Mouse (Mus musculus) c-Kit-positive CD71-positive TER-119-negative erythroid progenitor cells, embryonic 14.5 days (primary cell): Measurements from ENCODE around the gene Ankrd11.
"Not testable (repeated sequence)": the region's sequence is repeated elsewhere in the genome, so short reads cannot be mapped to it uniquely, and the experiment has no call there.

Experiments used
- DNase-seq: peaks from one replicate; pipeline ENCODE4 v3.0.0-alpha.2; 2013; ENCODE audit warnings: low read depth

Ankrd11 gene

DNA sequence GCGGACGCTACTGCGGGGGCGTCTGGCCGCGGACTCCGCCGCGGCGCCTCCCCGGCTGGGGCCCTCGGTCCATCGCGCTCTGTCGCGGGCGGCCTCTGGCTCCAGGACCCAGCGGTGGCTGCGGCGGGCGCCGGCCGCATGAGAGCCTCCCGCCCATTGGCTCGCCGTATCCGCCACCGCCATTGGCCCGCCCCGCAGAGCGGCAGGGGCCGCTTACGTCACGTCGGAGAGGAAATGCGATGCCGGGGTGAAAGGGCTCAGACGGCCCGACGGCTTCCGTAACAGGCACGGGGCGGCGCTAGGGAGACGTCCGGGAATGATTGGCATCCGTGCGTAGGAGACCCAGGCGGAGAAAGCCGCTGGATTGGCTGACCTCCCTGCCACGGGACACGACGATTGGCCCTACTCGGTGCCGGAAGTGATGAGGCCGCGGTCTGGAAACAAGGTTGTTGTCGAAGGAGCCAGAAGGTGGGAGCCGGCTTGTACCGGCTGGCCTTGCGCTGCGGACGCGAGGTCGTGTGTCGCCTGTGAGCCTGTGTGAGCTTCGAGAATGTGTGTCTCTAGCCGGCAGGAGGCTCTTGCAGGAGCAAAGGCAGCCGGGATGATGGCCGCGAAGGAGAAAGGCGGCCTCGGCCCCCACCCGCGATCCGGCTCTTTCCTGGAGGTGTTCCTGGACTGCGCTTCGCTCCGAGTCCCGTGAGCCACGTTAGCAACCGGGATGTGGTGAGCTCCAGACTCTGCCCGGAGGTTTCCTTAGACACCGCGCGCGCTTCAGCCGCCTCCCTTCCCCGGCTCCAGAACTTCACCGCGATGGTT, at the start of gene Ankrd11:
TSS of gene Ankrd11 (minus strand) at position 120 of the 816 bp plus-strand sequence.
- DNase-seq, result peak; percentile 99

DNA sequence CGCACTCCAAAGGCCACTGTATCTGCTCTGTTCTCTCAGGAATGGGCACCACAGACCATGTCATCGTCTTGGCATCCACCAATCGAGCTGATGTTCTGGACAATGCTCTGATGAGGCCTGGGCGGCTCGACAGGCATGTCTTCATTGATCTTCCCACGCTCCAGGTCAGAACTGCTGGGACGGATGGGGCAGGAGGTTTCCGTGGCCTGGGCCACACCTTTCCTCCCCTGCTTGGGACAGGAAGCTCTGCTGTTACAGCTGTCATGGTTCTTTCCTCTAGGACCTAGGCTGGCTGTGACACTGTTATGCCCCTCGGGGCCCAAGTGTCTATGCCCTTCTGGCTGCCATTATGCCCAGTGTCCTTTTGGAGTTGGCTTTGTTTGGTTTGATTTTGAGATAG, 45.2 kb upstream of the Ankrd11 start:
- no peak for DNase-seq

GRCm38 (mm10) chr8:123083610-123084009, 41.5 kb upstream of the Ankrd11 start:
- no peak for DNase-seq

DNA sequence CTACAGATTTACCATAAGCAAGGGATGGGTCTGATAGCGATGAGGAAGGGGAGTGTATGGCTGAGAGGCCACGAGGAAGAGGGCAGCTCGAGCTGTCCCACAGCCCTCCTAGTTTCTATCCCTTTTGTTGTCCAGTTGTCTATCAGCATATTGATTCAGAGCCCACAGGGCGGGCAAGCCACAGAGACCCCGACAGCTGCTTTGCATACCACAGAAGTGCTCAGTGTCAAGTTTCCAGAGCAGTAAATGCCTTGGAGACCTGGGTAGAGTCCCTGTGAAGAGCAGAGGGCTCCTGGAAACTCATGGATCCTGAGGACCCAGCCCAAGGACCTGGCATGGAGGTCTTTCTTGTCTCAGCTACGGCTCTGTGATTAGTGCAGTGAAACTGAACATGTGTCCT, 40.9 kb upstream of the Ankrd11 start:
- DNase-seq, result no peak

DNA sequence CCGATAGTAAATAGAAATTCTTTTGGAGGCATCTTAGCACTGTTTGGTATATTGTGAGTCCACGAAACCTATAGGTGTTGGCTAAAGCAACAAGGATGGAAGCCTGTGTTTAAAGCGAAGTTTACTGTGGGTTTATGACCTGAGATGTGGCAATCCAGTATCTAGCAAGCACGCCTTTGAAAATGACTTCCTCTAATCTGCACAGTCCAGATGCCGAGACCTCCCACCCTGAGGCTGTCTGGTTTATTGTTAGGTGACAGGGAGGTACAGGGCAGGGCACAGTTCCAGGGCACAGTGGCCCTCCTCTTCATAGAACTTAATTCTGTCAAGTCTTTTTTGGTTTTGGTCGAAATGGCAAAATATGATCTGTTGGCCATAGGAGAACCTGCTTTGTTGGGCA, 35.1 kb upstream of the Ankrd11 start:
- DNase-seq, result no peak

DNA sequence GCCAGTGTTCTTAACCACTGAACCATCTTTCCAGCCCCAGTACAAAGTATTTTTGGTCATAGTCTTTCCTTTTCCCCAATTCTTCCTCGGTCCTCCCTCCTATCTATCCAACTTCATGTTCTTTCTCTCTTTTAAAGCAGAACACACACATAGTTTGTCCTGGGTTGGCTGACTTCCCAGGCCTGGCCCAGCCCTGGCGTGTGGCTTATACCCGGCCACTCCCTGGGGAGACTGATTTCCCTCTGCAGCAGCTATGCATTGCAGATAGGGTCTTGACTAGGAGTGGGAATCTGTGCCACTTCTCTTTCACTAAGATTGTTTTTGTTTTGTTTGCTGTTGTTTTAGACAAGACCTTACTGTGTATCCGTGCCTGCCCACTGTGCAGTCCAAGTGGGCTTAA, 29.1 kb upstream of the Ankrd11 start:
- DNase-seq, result no peak

DNA sequence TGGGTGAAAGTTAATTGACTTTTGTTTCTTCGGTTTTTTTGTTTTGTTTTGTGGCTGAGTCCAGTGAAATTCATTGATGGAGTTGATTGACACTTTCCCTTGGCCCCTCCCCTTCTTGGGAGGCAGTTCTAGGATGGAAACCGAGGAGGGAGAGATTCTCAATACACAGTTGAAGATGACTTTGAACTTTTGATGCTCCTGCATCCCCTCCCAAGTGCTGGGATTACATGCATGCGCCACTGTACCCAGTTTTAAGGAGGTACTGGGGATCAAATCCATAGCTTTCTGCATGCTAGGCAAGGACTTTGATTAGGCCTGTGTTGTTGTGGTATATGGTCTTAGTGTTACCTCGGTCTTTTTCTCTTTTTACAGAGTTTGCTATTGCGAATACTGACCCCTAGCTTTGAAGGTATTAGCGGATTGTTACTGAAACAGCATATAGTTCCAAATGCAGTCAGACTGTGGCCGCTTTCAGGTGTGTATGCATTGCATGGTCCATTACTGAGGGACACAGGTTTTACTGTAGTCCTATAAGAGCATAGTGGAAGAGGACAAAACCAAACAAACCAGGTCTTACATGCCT, 24.1 kb upstream of the Ankrd11 start:
- peak; percentile 40 for DNase-seq

- peak; percentile 96 for DNase-seq
Observed at GRCm38 (mm10) chr8:123065214-123066100, 23.4 kb upstream of the Ankrd11 start.

DNA sequence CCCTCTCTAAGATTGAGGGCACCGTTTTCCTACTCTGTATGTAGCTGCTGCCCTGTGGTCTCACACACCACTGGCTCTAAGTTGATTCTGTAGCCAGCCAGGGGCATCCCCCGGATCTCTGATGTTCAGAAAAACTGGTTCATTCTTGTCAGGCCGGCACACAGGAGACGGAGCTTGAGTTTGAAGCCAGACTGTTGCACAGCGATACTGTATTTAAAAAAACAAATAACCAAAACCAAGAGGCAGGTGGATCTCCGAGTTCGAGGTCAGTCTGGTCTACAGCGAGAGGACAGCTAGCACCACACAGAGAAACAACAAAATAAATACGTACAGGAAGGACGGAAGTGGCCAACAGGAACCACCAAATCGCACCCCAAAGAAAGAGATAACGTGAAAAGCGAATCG, 22.7 kb upstream of the Ankrd11 start:
- DNase-seq, result no peak

DNA sequence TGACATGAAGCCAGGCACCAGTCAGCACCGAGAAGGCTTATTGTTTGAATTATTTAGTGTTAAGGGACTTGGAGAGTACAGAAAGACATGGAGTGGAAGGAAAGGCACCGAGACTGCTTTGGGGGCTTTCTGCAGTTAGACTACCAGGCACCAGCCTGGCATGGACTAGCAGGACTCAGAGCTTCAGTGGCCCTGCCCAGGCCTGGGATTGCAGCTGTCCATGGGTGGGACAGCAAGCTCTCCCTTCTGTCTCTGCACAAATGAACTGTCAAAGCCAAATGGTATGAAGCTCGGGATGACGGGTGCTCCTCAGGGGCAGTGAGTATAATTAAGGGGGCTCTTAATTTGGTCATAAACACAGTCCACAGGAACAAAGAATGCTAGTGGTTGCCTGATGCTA, 22.0 kb upstream of the Ankrd11 start:
- DNase-seq, result no peak

DNA sequence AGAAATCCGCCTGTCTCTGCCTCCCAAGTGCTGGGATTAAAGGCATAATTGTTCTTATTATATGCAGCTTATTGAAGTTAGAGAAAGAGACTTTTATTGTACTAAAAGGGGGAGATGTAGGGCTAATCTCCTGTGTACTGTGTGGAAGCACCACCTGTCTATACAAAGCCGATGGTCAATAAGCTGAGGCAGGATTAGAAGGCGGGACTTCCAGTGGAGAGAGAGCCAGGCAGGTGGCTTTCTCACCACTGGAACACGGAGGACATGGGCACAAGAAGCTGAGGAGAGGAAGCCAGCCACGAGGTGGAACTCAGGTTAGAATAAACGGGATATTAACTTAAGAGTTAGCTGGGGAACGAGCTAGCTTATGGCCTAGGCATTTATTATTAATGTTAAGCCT, 20.6 kb upstream of the Ankrd11 start, which contains the start of gene Spg7:
TSS of gene Spg7 (plus strand) at position 222 of the 400 bp plus-strand sequence.
- no peak for DNase-seq

DNA sequence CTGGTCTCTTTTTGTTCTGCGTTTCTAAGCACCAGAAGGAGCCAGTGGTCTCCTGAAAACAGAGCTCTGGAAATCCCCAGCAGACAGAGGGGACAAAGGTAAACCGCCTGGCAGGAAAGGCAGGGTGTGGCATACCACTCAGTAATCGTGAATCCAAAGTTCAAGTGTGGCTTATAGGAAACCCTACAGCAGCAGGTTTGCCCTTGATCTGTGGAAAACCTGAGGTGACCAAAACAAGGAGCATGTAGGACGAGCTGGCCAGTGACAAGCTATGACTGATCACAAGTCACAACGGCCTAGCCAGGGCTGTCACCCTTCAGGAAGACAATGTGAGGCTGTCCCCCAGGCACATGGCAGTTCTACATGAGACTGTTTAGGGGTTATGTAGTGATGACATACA, 9.4 kb upstream of the Ankrd11 start:
- no peak for DNase-seq

- no peak for DNase-seq
Observed at GRCm38 (mm10) chr8:123048402-123048801, 6.3 kb upstream of the Ankrd11 start.

- DNase-seq, result no peak
Observed at GRCm38 (mm10) chr8:123047827-123048226, 5.8 kb upstream of the Ankrd11 start.

DNA sequence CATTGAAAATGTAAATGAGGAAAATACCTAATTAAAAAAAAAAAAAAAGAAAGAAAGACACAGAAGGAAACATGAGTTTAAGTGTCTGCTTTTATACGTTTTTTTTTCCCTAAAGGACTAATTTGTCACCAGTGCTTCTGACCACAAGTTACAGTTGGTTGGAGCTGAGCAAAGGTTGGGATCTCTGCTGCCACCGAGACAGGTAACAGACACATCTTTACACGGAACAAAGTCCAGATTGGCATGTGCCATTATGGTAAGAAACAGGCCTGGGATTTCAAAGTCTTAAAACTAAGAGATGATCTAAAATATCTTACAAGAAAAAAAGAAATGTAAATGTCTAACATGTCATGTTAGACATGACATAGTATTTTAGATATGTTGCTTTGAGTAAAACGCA, 4.6 kb upstream of the Ankrd11 start:
- no peak for DNase-seq

- not testable (repeated sequence) for DNase-seq
Observed at GRCm38 (mm10) chr8:123044743-123045425, 2.8 kb upstream of the Ankrd11 start.

- DNase-seq, result no peak
Observed at GRCm38 (mm10) chr8:123043941-123044340, 1.9 kb upstream of the Ankrd11 start.

- DNase-seq, result no peak
Observed at GRCm38 (mm10) chr8:123042974-123043625, 1.0 kb upstream of the Ankrd11 start.

- DNase-seq, result no peak
Observed at GRCm38 (mm10) chr8:123041774-123042105, 337 bp downstream of the Ankrd11 start.

GRCm38 (mm10) chr8:123041008-123041773, 886 bp downstream of the Ankrd11 start:
- no peak for DNase-seq

DNA sequence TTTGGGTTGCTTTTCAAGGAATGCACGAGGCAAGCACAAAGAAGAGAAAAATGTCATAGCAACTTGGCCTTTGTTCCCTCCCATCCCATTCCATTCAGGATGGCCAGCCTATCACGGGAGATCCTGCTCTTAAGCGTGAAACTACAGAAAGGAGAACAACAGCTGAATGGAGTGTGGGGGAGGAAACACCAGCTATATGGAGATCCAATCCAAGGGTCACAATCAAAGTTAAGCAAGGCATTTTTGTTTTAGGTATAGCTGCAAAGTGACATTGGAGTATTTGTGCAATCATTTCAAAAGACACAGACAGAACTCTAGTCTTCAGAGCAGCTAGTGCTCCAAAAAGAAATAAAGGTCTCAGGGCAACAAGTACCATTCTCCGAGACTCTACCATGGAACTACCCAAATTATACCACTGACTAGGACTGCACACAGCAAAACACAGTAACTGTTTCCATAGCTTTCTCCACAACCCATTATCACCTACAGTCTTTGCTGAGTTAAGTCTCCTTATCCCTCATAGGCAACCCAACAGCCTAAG, 1.9 kb downstream of the Ankrd11 start:
- no peak for DNase-seq
